Mouse (Mus musculus) CH12.LX (cell line): ENCODE measurements around the gene Tmem170. TPM values are rescaled to one million over a fixed set of nuclear protein-coding genes. Genes with fewer than 3 reads are reported as not detected.

ENCODE experiments used
- DNase-seq: peaks from one replicate; pipeline ENCODE4 v3.0.0-alpha.2; 2013; ENCODE audit errors: extremely low read depth
- H3K27ac ChIP-seq: 2 replicates; pipeline ENCODE4 v1.5.1; 2012; ENCODE audit warnings: low read depth, mild to moderate bottlenecking, control low read depth, moderate library complexity; ENCODE audit not compliant: insufficient read depth
- H3K27me3 ChIP-seq: replicated peaks from 2 replicates; pipeline ENCODE3; 2012; ENCODE audit warnings: inconsistent platforms
- H3K36me3 ChIP-seq, 2 experiments: replicated peaks in 1 of 2; 2 replicates each; pipeline versions ENCODE3 to v1.6.1; 2012; ENCODE audit warnings: inconsistent platforms in 1 of 2, low read length in 1 of 2, mild to moderate bottlenecking in 1 of 2, mixed read lengths in 1 of 2, moderate library complexity in 1 of 2; ENCODE audit not compliant: control insufficient read depth in 1 of 2, insufficient read depth in 1 of 2
- H3K4me1 ChIP-seq, 2 experiments: 2 replicates each; pipeline ENCODE4 v1.6.1; 2012; ENCODE audit warnings: inconsistent platforms in 1 of 2, moderate library complexity in 1 of 2; ENCODE audit not compliant: insufficient read depth in 2 of 2, control insufficient read depth in 1 of 2
- H3K4me2 ChIP-seq: 2 replicates; pipeline ENCODE4 v1.6.1; 2012; ENCODE audit warnings: low read depth, mild to moderate bottlenecking, control low read depth; ENCODE audit not compliant: poor library complexity, insufficient read depth, severe bottlenecking
- H3K4me3 ChIP-seq, 3 experiments: fragments of 150-350 bp in 1 of 3; sonication (generic) in 1 of 3; replicated peaks in 1 of 3; 2 replicates each; pipeline versions ENCODE3 to v1.5.1; 2011 to 2012; ENCODE audit warnings: low read depth in 2 of 3, low read length in 2 of 3, mild to moderate bottlenecking in 2 of 3, moderate library complexity in 2 of 3, control low read depth in 1 of 3, improper control_type of control experiment in 1 of 3, inconsistent platforms in 1 of 3, mixed read lengths in 1 of 3; ENCODE audit not compliant: poor library complexity in 1 of 3
- H3K79me2 ChIP-seq: replicated peaks from 2 replicates; pipeline ENCODE4 v1.6.1; 2012; ENCODE audit warnings: mild to moderate bottlenecking, moderate library complexity; ENCODE audit not compliant: control insufficient read depth, poor library complexity, insufficient read depth, severe bottlenecking; ENCODE audit errors: extremely low read depth
- H3K9ac ChIP-seq: 2 replicates; pipeline ENCODE4 v1.6.1; 2012; ENCODE audit warnings: low read depth, mild to moderate bottlenecking, control low read depth, moderate library complexity; ENCODE audit not compliant: insufficient read depth
- H3K9me3 ChIP-seq: replicated peaks from 2 replicates; pipeline ENCODE3; 2012; ENCODE audit warnings: low read length, inconsistent platforms, mixed read lengths
- BHLHE40 ChIP-seq: IDR thresholded peaks from 2 replicates; pipeline ENCODE4 v1.6.1; 2011; ENCODE audit warnings: mild to moderate bottlenecking, low read depth, low read length, improper control_type of control experiment
- CHD1 ChIP-seq: IDR thresholded peaks from 2 replicates; pipeline ENCODE4 v1.6.1; 2012; ENCODE audit warnings: low read depth, low read length, improper control_type of control experiment, inconsistent platforms
- CHD2 ChIP-seq: IDR thresholded peaks from 2 replicates; pipeline ENCODE4 v1.6.1; 2011; ENCODE audit warnings: low read length, improper control_type of control experiment
- CTCF ChIP-seq, 2 experiments: IDR thresholded peaks in 1 of 2; conservative IDR thresholded peaks in 1 of 2; 2 replicates each; pipeline ENCODE4 v1.5.1; 2011 to 2012; ENCODE audit warnings: low read depth in 2 of 2, low read length in 2 of 2, improper control_type of control experiment in 1 of 2, inconsistent platforms in 1 of 2, mild to moderate bottlenecking in 1 of 2, moderate library complexity in 1 of 2
- E2F4 ChIP-seq: IDR thresholded peaks from 2 replicates; pipeline ENCODE4 v1.6.1; 2011; ENCODE audit warnings: low read depth, low read length, improper control_type of control experiment; ENCODE audit not compliant: insufficient replicate concordance
- ELF1 ChIP-seq: IDR thresholded peaks from 2 replicates; pipeline ENCODE4 v1.6.1; 2014; ENCODE audit warnings: low read depth, mild to moderate bottlenecking, inconsistent platforms, low read length, improper control_type of control experiment
- EP300 ChIP-seq: IDR thresholded peaks from 2 replicates; pipeline ENCODE4 v1.6.1; 2011; ENCODE audit warnings: low read length, improper control_type of control experiment
- ETS1 ChIP-seq: conservative IDR thresholded peaks from 2 replicates; pipeline ENCODE4 v1.6.1; 2012; ENCODE audit warnings: low read depth, mild to moderate bottlenecking, inconsistent platforms, low read length, improper control_type of control experiment, moderate library complexity
- GABPA ChIP-seq: IDR thresholded peaks from 2 replicates; pipeline ENCODE4 v1.6.1; 2012; ENCODE audit warnings: low read depth, low read length, improper control_type of control experiment, inconsistent platforms; ENCODE audit not compliant: insufficient replicate concordance
- HCFC1 ChIP-seq: IDR thresholded peaks from 2 replicates; pipeline ENCODE4 v1.6.1; 2012; ENCODE audit warnings: low read depth, mild to moderate bottlenecking, inconsistent platforms, low read length, improper control_type of control experiment
- IRF4 ChIP-seq: IDR thresholded peaks from 2 replicates; pipeline ENCODE4 v1.6.1; 2014; ENCODE audit warnings: low read depth, mild to moderate bottlenecking, inconsistent platforms, low read length, improper control_type of control experiment
- JUN ChIP-seq: IDR thresholded peaks from 2 replicates; pipeline ENCODE4 v1.6.1; 2011; ENCODE audit warnings: low read depth, mild to moderate bottlenecking, low read length, improper control_type of control experiment, moderate library complexity; ENCODE audit not compliant: insufficient read depth
- JUND ChIP-seq: conservative IDR thresholded peaks from 2 replicates; pipeline ENCODE4 v1.6.1; 2011; ENCODE audit warnings: low read depth, low read length, improper control_type of control experiment
- KAT2A ChIP-seq: IDR thresholded peaks from 2 replicates; pipeline ENCODE4 v1.6.1; 2012; ENCODE audit warnings: low read length, improper control_type of control experiment, inconsistent platforms; ENCODE audit not compliant: insufficient replicate concordance
- MAFK ChIP-seq: IDR thresholded peaks from 2 replicates; pipeline ENCODE4 v1.6.1; 2011; ENCODE audit warnings: low read length, improper control_type of control experiment; ENCODE audit not compliant: insufficient replicate concordance
- MAX ChIP-seq: IDR thresholded peaks from 2 replicates; pipeline ENCODE4 v1.6.1; 2011; ENCODE audit warnings: low read length, improper control_type of control experiment
- MAZ ChIP-seq: IDR thresholded peaks from 2 replicates; pipeline ENCODE4 v1.6.1; 2012; ENCODE audit warnings: low read depth, mild to moderate bottlenecking, inconsistent platforms, low read length, improper control_type of control experiment, moderate library complexity
- MEF2A ChIP-seq: IDR thresholded peaks from 2 replicates; pipeline ENCODE4 v1.6.1; 2014; ENCODE audit warnings: low read depth, mild to moderate bottlenecking, inconsistent platforms, low read length, improper control_type of control experiment, borderline replicate concordance
- MXI1 ChIP-seq: IDR thresholded peaks from 2 replicates; pipeline ENCODE4 v1.6.1; 2011; ENCODE audit warnings: mild to moderate bottlenecking, low read depth, low read length, improper control_type of control experiment
- MYC ChIP-seq: IDR thresholded peaks from 2 replicates; pipeline ENCODE4 v1.6.1; 2011; ENCODE audit warnings: low read depth, mild to moderate bottlenecking, improper control_type of control experiment, low read length
- NELFE ChIP-seq: IDR thresholded peaks from 2 replicates; pipeline ENCODE4 v1.6.1; 2011; ENCODE audit warnings: low read depth, low read length, improper control_type of control experiment
- NRF1 ChIP-seq: IDR thresholded peaks from 2 replicates; pipeline ENCODE4 v1.6.1; 2014; ENCODE audit warnings: low read depth, mild to moderate bottlenecking, inconsistent platforms, low read length, improper control_type of control experiment, moderate library complexity
- PAX5 ChIP-seq: IDR thresholded peaks from 2 replicates; pipeline ENCODE4 v1.6.1; 2012; ENCODE audit warnings: low read length, inconsistent platforms, mixed read lengths
- POLR2A ChIP-seq: IDR thresholded peaks from 2 replicates; pipeline ENCODE4 v1.6.1; 2011; ENCODE audit warnings: low read depth, mild to moderate bottlenecking, improper control_type of control experiment, low read length
- POLR2AphosphoS2 ChIP-seq: IDR thresholded peaks from 2 replicates; pipeline ENCODE4 v1.6.1; 2011; ENCODE audit warnings: low read depth, low read length, improper control_type of control experiment
- RAD21 ChIP-seq: IDR thresholded peaks from 2 replicates; pipeline ENCODE4 v1.6.1; 2011; ENCODE audit warnings: low read depth, mild to moderate bottlenecking, low read length, improper control_type of control experiment, moderate library complexity
- RCOR1 ChIP-seq: conservative IDR thresholded peaks from 2 replicates; pipeline ENCODE4 v1.6.1; 2012; ENCODE audit warnings: low read depth, mild to moderate bottlenecking, inconsistent platforms, low read length, improper control_type of control experiment
- SIN3A ChIP-seq: IDR thresholded peaks from 2 replicates; pipeline ENCODE4 v1.6.1; 2012; ENCODE audit warnings: low read length, improper control_type of control experiment, inconsistent platforms
- SMC3 ChIP-seq: IDR thresholded peaks from 2 replicates; pipeline ENCODE4 v1.6.1; 2011; ENCODE audit warnings: low read depth, low read length, improper control_type of control experiment
- TBP ChIP-seq: conservative IDR thresholded peaks from 2 replicates; pipeline ENCODE4 v1.6.1; 2011; ENCODE audit warnings: low read depth, low read length, improper control_type of control experiment
- TCF12 ChIP-seq: IDR thresholded peaks from 2 replicates; pipeline ENCODE4 v1.6.1; 2014; ENCODE audit warnings: low read depth, mild to moderate bottlenecking, inconsistent platforms, low read length, improper control_type of control experiment
- UBTF ChIP-seq: IDR thresholded peaks from 2 replicates; pipeline ENCODE4 v1.6.1; 2012; ENCODE audit warnings: low read depth, mild to moderate bottlenecking, inconsistent platforms, low read length, improper control_type of control experiment, moderate library complexity
- USF1 ChIP-seq: IDR thresholded peaks from 2 replicates; pipeline ENCODE4 v1.6.1; 2014; ENCODE audit warnings: low read depth, mild to moderate bottlenecking, inconsistent platforms, low read length, improper control_type of control experiment
- USF2 ChIP-seq: conservative IDR thresholded peaks from 2 replicates; pipeline ENCODE4 v1.6.1; 2011; ENCODE audit warnings: low read depth, low read length, improper control_type of control experiment
- ZC3H11A ChIP-seq: IDR thresholded peaks from 2 replicates; pipeline ENCODE4 v1.6.1; 2012; ENCODE audit warnings: low read depth, mild to moderate bottlenecking, inconsistent platforms, low read length, improper control_type of control experiment
- ZKSCAN1 ChIP-seq: IDR thresholded peaks from 2 replicates; pipeline ENCODE4 v1.6.1; 2012; ENCODE audit warnings: low read depth, inconsistent platforms, low read length, improper control_type of control experiment, borderline replicate concordance
- ZMIZ1 ChIP-seq: IDR thresholded peaks from 2 replicates; pipeline ENCODE4 v1.6.1; 2012; ENCODE audit warnings: low read depth, mild to moderate bottlenecking, inconsistent platforms, low read length, improper control_type of control experiment
- ZNF384 ChIP-seq: IDR thresholded peaks from 2 replicates; pipeline ENCODE4 v1.6.1; 2012; ENCODE audit warnings: low read depth, low read length, improper control_type of control experiment, inconsistent platforms
- dilution Hi-C: fragments of 300-500 bp; cut with MboI; formaldehyde crosslinking; loops from 2 replicates; pipeline ENCODE4 v1.14.3; 2020; ENCODE audit warnings: low sequenced_read_pairs; ENCODE audit not compliant: extremely low pct_unique_long_range_greater_than_20kb, extremely low pct_ligation_motif_present
- in situ Hi-C: fragments of 300-500 bp; cut with MboI; formaldehyde crosslinking; loops from 3 replicates; pipeline ENCODE4 v1.14.3; 2019; ENCODE audit warnings: low sequenced_read_pairs, low pct_ligation_motif_present, low pct_unique_long_range_greater_than_20kb, mixed read lengths
- polyA plus RNA-seq: library from polyadenylated mRNA; unstranded; fragments of >175 nt; gene quantifications from 2 replicates; pipeline ENCODE4 v1.2.1, GENCODE M21; 2012; ENCODE audit warnings: low read depth; ENCODE audit not compliant: insufficient read length
- total RNA-seq, 2 experiments: library from RNA; depleted of rRNA; stranded (reverse); fragments of 300-350 nt in 1 of 2; fragments of >200 nt in 1 of 2; gene quantifications; 2 replicates each; pipeline ENCODE4 v1.2.3; 2012 to 2014

Tmem170 gene
- total and polyA plus RNA-seq, 3 experiments: 1.6 to 2.5 (median 2.4) TPM

DNA sequence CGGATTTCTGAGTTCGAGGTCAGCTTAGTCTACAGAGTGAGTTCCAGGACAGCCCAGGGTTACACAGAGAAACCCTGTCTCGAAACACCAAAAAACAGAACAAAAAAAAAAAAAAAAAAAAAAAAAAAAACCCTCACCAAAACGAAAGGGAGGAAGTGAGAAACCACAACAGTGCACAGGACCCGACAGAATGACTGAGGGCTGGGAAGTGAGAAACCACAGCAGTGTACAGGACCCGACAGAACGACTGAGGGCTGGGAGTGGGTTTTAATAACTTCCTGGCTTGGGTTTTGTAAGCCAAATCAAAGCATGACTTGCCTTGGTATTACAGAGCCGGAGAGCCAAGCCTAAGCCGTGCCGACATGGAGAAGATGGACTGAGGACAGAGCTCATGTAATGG, 55.4 kb downstream of the Tmem170 start:
- H3K9ac ChIP-seq: no peak overlapping the region
- peak; percentile 90 for DNase-seq
- H3K36me3 ChIP-seq: peaks cover 19 to 62% of the 10 kb centered on the region in 2 experiments
- H3K79me2 ChIP-seq: no peaks in the 10 kb centered on the region
- H3K4me2 ChIP-seq: peak overlapping the region; percentile 18
- in situ Hi-C loops (loop anchor here (10.0 kb wide), 1 partner anchor 46 kb away; no protein-coding TSS in a partner anchor), dilution Hi-C loops (no loop called here)
- H3K27ac ChIP-seq: no peak overlapping the region
- peaks cover 3% of the 10 kb centered on the region for H3K9me3 ChIP-seq
- TF ChIP-seq USF1 (no peak), UBTF (peak; percentile 86; the same call in 1 of the 2 replicates), NELFE (0 out of 2 replicates have a peak, but pooled peaks have one; percentile 10), ZKSCAN1 (peak; percentile 46; the same call in 1 of the 2 replicates), GABPA (no peak), CHD1 (no peak), CHD2 (peak; percentile 88), EP300 (peak; percentile 100), KAT2A (no peak), ZMIZ1 (no peak), SIN3A (peak; percentile 81; the same call in 1 of the 2 replicates), BHLHE40 (peak; percentile 97), MAZ (peak; percentile 88), ZNF384 (peak; percentile 99), ETS1 (peak; percentile 89), MEF2A (peak; percentile 92), SMC3 (peak; percentile 13; the same call in 1 of the 2 replicates), CTCF (conservative IDR thresholded peaks at IDR 0.05 in 1 of 2, IDR thresholded peaks at IDR 0.05 in 1 of 2; ENCODE audit: low read depth in 2 of 2, low read length in 2 of 2) (no peak), MAFK (peak; percentile 99), MAX (0 out of 2 replicates have a peak, but pooled peaks have one; percentile 14), POLR2AphosphoS2 (no peak), RAD21 (no peak; the same call in 1 of the 2 replicates), JUND (peak; percentile 84), HCFC1 (peak; percentile 59), ELF1 (peak; percentile 50; the same call in 1 of the 2 replicates), IRF4 (peak; percentile 100), TCF12 (peak; percentile 89), ZC3H11A (no peak), E2F4 (no peak), MYC (0 out of 2 replicates have a peak, but pooled peaks have one; percentile 50), PAX5 (no peak), USF2 (no peak), POLR2A (0 out of 2 replicates have a peak, but pooled peaks have one; percentile 21), MXI1 (peak; percentile 28; the same call in 1 of the 2 replicates), JUN (peak; percentile 87), NRF1 (no peak), TBP (no peak), RCOR1 (peak; percentile 100)
- H3K4me1 ChIP-seq: peaks cover 12 to 16% of the 10 kb centered on the region in 2 experiments
- no peaks in the 10 kb centered on the region for H3K27me3 ChIP-seq
- no peak overlapping the region for H3K4me3 ChIP-seq
